In the genomic region with DNA sequence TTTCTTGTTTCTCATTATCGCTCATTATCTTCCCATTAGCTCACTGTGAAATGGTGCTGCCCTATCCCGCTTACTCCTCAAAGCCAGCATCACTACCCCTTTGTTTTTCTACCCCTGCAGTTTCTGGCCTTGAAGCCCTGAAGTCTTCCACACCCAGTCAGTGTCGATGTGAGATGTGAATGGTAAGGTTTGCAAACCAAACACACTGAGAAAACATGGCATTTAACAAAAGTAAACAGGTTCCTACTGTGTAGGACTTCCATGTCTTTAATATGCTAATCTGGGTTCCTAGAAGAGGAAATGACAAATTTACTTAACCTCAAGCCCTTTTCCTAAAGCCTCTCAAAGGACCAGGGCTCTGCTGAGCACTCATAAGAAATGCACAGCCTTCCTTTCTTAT, we compare ENCODE assay signal across 16 mouse cellular contexts.
"Had no signal": no experiment of that assay in that cellular context is flagged by ENCODE, and none has a peak within 500 bp of the region (broad histone marks: within the 10 kb centered on the region; RNA-seq: fewer than 3 reads in every experiment).

No protein-coding gene starts in this region.

- DNase-seq: kidney, adult 11 months; kidney, adult 9 months; lung, adult 2 months; lung, postnatal 36 days; retina, postnatal 1 day; right cerebral cortex, postnatal 4 days; spleen, adult 18-20 months; thymus, adult 2 months; thymus, postnatal 25 days had no signal

- H3K36me3 ChIP-seq: limb, embryonic 10.5 days; liver, embryonic 15.5 days; neural tube, embryonic 13.5 days had no signal

- H3K4me3 ChIP-seq: left cerebral cortex, adult 2 months; limb, embryonic 10.5 days; liver, embryonic 15.5 days; neural tube, embryonic 13.5 days had no signal

- H3K9me3 ChIP-seq: limb, embryonic 10.5 days; liver, embryonic 15.5 days; neural tube, embryonic 13.5 days had no signal

- H3K9ac ChIP-seq: liver, embryonic 15.5 days; neural tube, embryonic 13.5 days had no signal

- H3K4me2 ChIP-seq: liver, embryonic 11.5 days; liver, embryonic 15.5 days; neural tube, embryonic 13.5 days had no signal

- H3K4me1 ChIP-seq: limb, embryonic 10.5 days; liver, embryonic 15.5 days had no signal

- H3K27ac ChIP-seq: kidney, postnatal 0 days; left cerebral cortex, adult 2 months; limb, embryonic 10.5 days; liver, embryonic 15.5 days had no signal

- ATAC-seq: lung, postnatal 0 days had no signal

- H3K27me3 ChIP-seq: liver, embryonic 15.5 days; neural tube, embryonic 13.5 days had no signal
